Mouse (Mus musculus) stomach, postnatal 0 days (tissue): ENCODE results near the gene Col4a1. TPM values are rescaled to one million over a fixed set of nuclear protein-coding genes. Genes with fewer than 3 reads are reported as not detected.
A peak's percentile ranks its signal among the peaks of the same experiment; 100 is the strongest.

Experiments
- ATAC-seq: fragments of 200-750 bp; cut with Nextera tagmentation; 2 replicates; pipeline ENCODE4 v1.8.0; 2017; ENCODE audit not compliant: low FRiP score, low TSS enrichment
- DNase-seq: peaks from one replicate; pipeline ENCODE4 v3.0.0-alpha.2; 2016; ENCODE audit warnings: low spot score
- H3K27ac ChIP-seq: fragments of 300-500 bp; sonication (generic); replicated peaks from 2 replicates; pipeline ENCODE4 v1.5.1; 2014; ENCODE audit warnings: mild to moderate bottlenecking, control low read depth
- H3K27me3 ChIP-seq: fragments of 300-500 bp; sonication (generic); 2 replicates; pipeline ENCODE4 v1.6.1; 2014; ENCODE audit warnings: low read length; ENCODE audit not compliant: control insufficient read depth, insufficient read depth
- H3K36me3 ChIP-seq: fragments of 300-500 bp; sonication (generic); 2 replicates; pipeline ENCODE4 v1.6.1; 2014; ENCODE audit warnings: low read length, mixed read lengths; ENCODE audit not compliant: control insufficient read depth, insufficient read depth
- H3K4me1 ChIP-seq: fragments of 300-500 bp; sonication (generic); replicated peaks from 2 replicates; pipeline ENCODE4 v1.6.1; 2014; ENCODE audit warnings: antibody characterized with exemption; ENCODE audit not compliant: control insufficient read depth, insufficient read depth
- H3K4me2 ChIP-seq: fragments of 300-500 bp; sonication (generic); replicated peaks from 2 replicates; pipeline ENCODE4 v1.6.1; 2014; ENCODE audit warnings: low read depth, mild to moderate bottlenecking, control low read depth, moderate library complexity
- H3K4me3 ChIP-seq: fragments of 300-500 bp; sonication (generic); 2 replicates; pipeline ENCODE4 v1.5.1; 2014; ENCODE audit warnings: low read depth, low read length, control low read depth
- H3K9ac ChIP-seq: fragments of 300-500 bp; sonication (generic); 2 replicates; pipeline ENCODE4 v1.6.1; 2014; ENCODE audit warnings: mild to moderate bottlenecking, low read length, control low read depth, mixed read lengths
- H3K9me3 ChIP-seq: fragments of 300-500 bp; sonication (generic); 2 replicates; pipeline ENCODE4 v1.6.1; 2016; ENCODE audit warnings: low read length; ENCODE audit not compliant: control insufficient read depth
- CTCF ChIP-seq: IDR thresholded peaks from 2 replicates; pipeline ENCODE4 v1.5.1; 2016; ENCODE audit warnings: antibody characterized with exemption, low read depth, mild to moderate bottlenecking, moderate library complexity
- EP300 ChIP-seq: optimal IDR thresholded peaks from 2 replicates; pipeline ENCODE3; 2016; ENCODE audit warnings: antibody characterized with exemption
- WGBS: fragments of 180-500 bp; shearing (Covaris S2); extraction: QIAGEN DNeasy Blood & Tissue Kit; methylation state at CpG from one replicate; pipeline ENCODE4 v1.1.7; 2014; 5-methylcytosine and 5-hydroxymethylcytosine counted together
- polyA plus RNA-seq: library from polyadenylated mRNA; unstranded; fragments of >200 nt; fragmentation: Nextera tagmentation; extraction: Ambion mirVana; gene quantifications from 2 replicates; pipeline ENCODE4 v1.2.1, GENCODE M21; 2015

The Col4a1 gene
- polyA plus RNA-seq, 1 experiment from 2014 or later, result 99.0 TPM

GRCm38 (mm10) chr8:11266471-11266870, 46.2 kb downstream of the Col4a1 start:
- 86% methylated on average over 2 of the region's 2 CpGs for WGBS
- H3K4me3 ChIP-seq, result no peak overlapping the region
- no peak for TF ChIP-seq EP300
- TF ChIP-seq CTCF, result no peak
- no peaks in the 10 kb centered on the region for H3K36me3 ChIP-seq
- H3K9ac ChIP-seq, result no peak overlapping the region
- no peak overlapping the region for H3K27ac ChIP-seq
- ATAC-seq (no peak), DNase-seq (no peak)
- H3K4me1 ChIP-seq, result peaks cover 3% of the 10 kb centered on the region; the same call in 1 of the 2 replicates
- no peaks in the 10 kb centered on the region for H3K9me3 ChIP-seq
- H3K27me3 ChIP-seq, result no peaks in the 10 kb centered on the region
- no peak overlapping the region for H3K4me2 ChIP-seq

DNA sequence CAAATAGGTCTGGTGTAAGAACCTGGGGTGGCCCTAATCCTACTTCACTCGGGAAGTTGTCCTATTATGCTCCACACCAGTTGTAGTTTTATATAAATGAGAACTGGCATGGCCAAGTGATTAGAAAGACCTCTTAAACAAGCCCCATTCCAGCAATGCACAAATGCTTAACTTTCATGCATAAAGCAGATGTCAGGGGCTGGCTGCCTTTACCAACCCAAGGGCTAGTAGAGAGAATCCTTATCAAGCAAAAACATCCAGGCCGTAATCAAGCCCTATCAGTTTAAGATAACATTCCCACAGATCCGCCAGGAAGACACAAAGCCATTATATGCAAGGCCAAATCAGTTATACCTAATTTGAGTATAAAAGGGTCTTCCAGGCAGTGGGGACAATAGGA, 46.7 kb downstream of the Col4a1 start:
- no peak for TF ChIP-seq EP300
- TF ChIP-seq CTCF, result no peak
- ATAC-seq (no peak), DNase-seq (no peak)
- no peaks in the 10 kb centered on the region for H3K9me3 ChIP-seq
- H3K27me3 ChIP-seq, result no peaks in the 10 kb centered on the region
- no peak overlapping the region for H3K9ac ChIP-seq
- no peak overlapping the region for H3K4me3 ChIP-seq
- peaks cover 3% of the 10 kb centered on the region; the same call in 1 of the 2 replicates for H3K4me1 ChIP-seq
- WGBS, result 73% methylated on average over 3 of the region's 3 CpGs
- H3K4me2 ChIP-seq, result no peak overlapping the region
- no peak overlapping the region for H3K27ac ChIP-seq
- no peaks in the 10 kb centered on the region for H3K36me3 ChIP-seq

GRCm38 (mm10) chr8:11263848-11264247, 48.8 kb downstream of the Col4a1 start:
- Histone ChIP-seq H3K4me1 (peaks cover 3% of the 10 kb centered on the region; the same call in 1 of the 2 replicates), H3K4me3 (no peak overlapping the region), H3K9ac (no peak overlapping the region), H3K27ac (no peak overlapping the region), H3K9me3 (no peaks in the 10 kb centered on the region), H3K27me3 (no peaks in the 10 kb centered on the region), H3K4me2 (no peak overlapping the region), H3K36me3 (no peaks in the 10 kb centered on the region)
- ATAC-seq (no peak), DNase-seq (no peak)
- 70% methylated on average over 6 of the region's 6 CpGs for WGBS
- TF ChIP-seq EP300 (no peak), CTCF (no peak)

DNA sequence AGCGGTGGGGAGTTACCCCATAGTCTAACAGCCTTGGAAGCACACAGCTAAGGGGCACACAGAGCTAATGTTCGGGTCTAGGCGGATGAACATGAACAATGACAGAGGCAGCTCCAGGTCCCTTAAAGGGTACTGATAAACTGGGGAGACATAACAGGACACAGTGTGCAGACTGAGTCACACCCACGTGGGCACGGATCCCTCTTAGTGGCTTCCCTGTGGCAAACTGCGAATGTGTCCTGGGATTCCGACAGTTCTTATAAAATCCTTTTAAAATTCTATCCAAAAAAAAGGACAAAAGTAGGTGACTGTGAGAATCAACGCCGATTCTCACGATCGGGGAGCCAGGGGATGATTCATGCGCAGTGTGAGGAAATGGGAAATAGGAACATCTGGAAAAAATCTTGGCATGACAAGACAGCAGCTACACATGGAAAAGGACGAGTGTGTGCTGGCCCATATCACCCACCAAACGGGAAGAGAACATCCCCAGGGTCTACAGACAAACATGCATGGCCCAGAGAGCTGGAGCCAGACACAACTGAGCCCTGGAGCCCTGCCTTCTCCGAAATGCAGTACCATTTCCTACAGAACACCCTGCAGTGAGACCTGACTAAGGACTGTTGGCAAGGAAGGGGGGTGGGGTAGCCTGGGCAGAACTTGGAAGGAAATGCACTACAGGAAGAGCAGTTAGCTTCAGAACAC, 50.4 kb downstream of the Col4a1 start:
- TF ChIP-seq EP300, result no peak
- no peak for TF ChIP-seq CTCF
- Histone ChIP-seq H3K36me3 (no peaks in the 10 kb centered on the region), H3K9me3 (no peaks in the 10 kb centered on the region), H3K27ac (peak overlapping the region; percentile 24; the same call in 1 of the 2 replicates), H3K4me3 (no peak overlapping the region), H3K27me3 (no peaks in the 10 kb centered on the region), H3K9ac (no peak overlapping the region), H3K4me1 (peaks cover 3% of the 10 kb centered on the region; the same call in 1 of the 2 replicates), H3K4me2 (no peak overlapping the region)
- DNase-seq (no peak), ATAC-seq (peak; percentile 43; the same call in 1 of the 2 replicates)
- 61% methylated on average over 15 of the region's 15 CpGs for WGBS

GRCm38 (mm10) chr8:11259832-11260615, 52.6 kb downstream of the Col4a1 start:
- H3K27me3 ChIP-seq, result no peaks in the 10 kb centered on the region
- H3K36me3 ChIP-seq, result no peaks in the 10 kb centered on the region
- ATAC-seq (peak; percentile 42; the same call in 1 of the 2 replicates), DNase-seq (no peak)
- H3K4me1 ChIP-seq, result peaks cover 3% of the 10 kb centered on the region; the same call in 1 of the 2 replicates
- no peaks in the 10 kb centered on the region for H3K9me3 ChIP-seq
- peak overlapping the region; percentile 49; the same call in 1 of the 2 replicates for H3K27ac ChIP-seq
- no peak overlapping the region for H3K4me2 ChIP-seq
- TF ChIP-seq EP300 (no peak), CTCF (0 out of 2 replicates have a peak, but pooled peaks have one; percentile 4)
- no peak overlapping the region for H3K4me3 ChIP-seq
- 30% methylated on average over 10 of the region's 10 CpGs for WGBS
- no peak overlapping the region for H3K9ac ChIP-seq
